Mouse (Mus musculus) hindbrain, embryonic 13.5 days (tissue): ENCODE data around the gene Isx. TPM values are rescaled to one million over a fixed set of nuclear protein-coding genes. Genes with fewer than 3 reads are reported as not detected.

ENCODE experiments used
- ATAC-seq: fragments of 200-750 bp; cut with Nextera tagmentation; 2 replicates; pipeline ENCODE4 v1.8.0; 2017; ENCODE audit warnings: moderate TSS enrichment; ENCODE audit not compliant: low FRiP score
- H3K27ac ChIP-seq: fragments of 300-500 bp; sonication (generic); 2 replicates; pipeline ENCODE4 v1.5.1; 2015; ENCODE audit warnings: inconsistent platforms, mild to moderate bottlenecking, moderate library complexity
- H3K27me3 ChIP-seq: fragments of 300-500 bp; sonication (generic); 2 replicates; pipeline ENCODE4 v1.6.1; 2015; ENCODE audit warnings: mild to moderate bottlenecking, inconsistent platforms
- H3K36me3 ChIP-seq: fragments of 300-500 bp; sonication (generic); 2 replicates; pipeline ENCODE4 v1.6.1; 2015; ENCODE audit warnings: mild to moderate bottlenecking, inconsistent platforms
- H3K4me1 ChIP-seq: fragments of 300-500 bp; sonication (generic); replicated peaks from 2 replicates; pipeline ENCODE4 v1.6.1; 2015; ENCODE audit warnings: inconsistent platforms
- H3K4me2 ChIP-seq: fragments of 300-500 bp; sonication (generic); 2 replicates; pipeline ENCODE4 v1.6.1; 2015; ENCODE audit warnings: inconsistent platforms, mild to moderate bottlenecking, moderate library complexity
- H3K4me3 ChIP-seq: fragments of 300-500 bp; sonication (generic); 2 replicates; pipeline ENCODE4 v1.5.1; 2015; ENCODE audit warnings: mild to moderate bottlenecking, inconsistent platforms
- H3K9ac ChIP-seq: fragments of 300-500 bp; sonication (generic); 2 replicates; pipeline ENCODE4 v1.6.1; 2015; ENCODE audit warnings: mild to moderate bottlenecking, inconsistent platforms
- H3K9me3 ChIP-seq: fragments of 300-500 bp; sonication (generic); 2 replicates; pipeline ENCODE4 v1.6.1; 2016; ENCODE audit warnings: inconsistent platforms
- WGBS: fragments of 180-500 bp; shearing (Covaris S2); methylation state at CpG from one replicate; pipeline ENCODE4 v1.1.7; 2015; 5-methylcytosine and 5-hydroxymethylcytosine counted together
- polyA plus RNA-seq: library from polyadenylated mRNA; unstranded; fragments of >200 nt; fragmentation: Nextera tagmentation; extraction: Ambion mirVana; gene quantifications from 2 replicates; pipeline ENCODE4 v1.2.1, GENCODE M21; 2015

The Isx gene
- polyA plus RNA-seq, result not detected in 2 replicates

- no peak within 1 kb of the TSS for H3K9ac ChIP-seq
- WGBS, result 90% methylated on average over 3 of the region's 3 CpGs
- H3K4me3 ChIP-seq, result no peak within 1 kb of the TSS
- no peaks in the 10 kb centered on the region for H3K4me1 ChIP-seq
- H3K4me2 ChIP-seq, result no peak within 1 kb of the TSS
- H3K9me3 ChIP-seq, result no peaks in the 10 kb centered on the region
- H3K27me3 ChIP-seq, result no peaks in the 10 kb centered on the region
- ATAC-seq, result no peak
- H3K27ac ChIP-seq, result no peak within 1 kb of the TSS
- H3K36me3 ChIP-seq, result no peaks in the 10 kb centered on the region
These were observed at the start of gene Isx for GRCm38 (mm10) chr8:74872940-74873339. Gene Isx, plus strand, starts transcription at chr8:74873173.

GRCm38 (mm10) chr8:74827689-74828088, 45.3 kb upstream of the Isx start:
- Histone ChIP-seq H3K4me2 (no peak overlapping the region), H3K4me1 (no peaks in the 10 kb centered on the region), H3K36me3 (no peaks in the 10 kb centered on the region), H3K9me3 (no peaks in the 10 kb centered on the region), H3K27me3 (no peaks in the 10 kb centered on the region), H3K4me3 (no peak overlapping the region), H3K9ac (no peak overlapping the region), H3K27ac (no peak overlapping the region)
- ATAC-seq, result no peak
- WGBS, result 63% methylated on average over 3 of the region's 3 CpGs

GRCm38 (mm10) chr8:74831322-74831721, 41.7 kb upstream of the Isx start:
- H3K27ac ChIP-seq, result no peak overlapping the region
- no peak overlapping the region for H3K4me3 ChIP-seq
- no peak for ATAC-seq
- H3K4me2 ChIP-seq, result no peak overlapping the region
- no peaks in the 10 kb centered on the region for H3K36me3 ChIP-seq
- H3K9me3 ChIP-seq, result no peaks in the 10 kb centered on the region
- no peak overlapping the region for H3K9ac ChIP-seq
- WGBS, result 65% methylated on average over 5 of the region's 5 CpGs
- H3K4me1 ChIP-seq, result no peaks in the 10 kb centered on the region
- no peaks in the 10 kb centered on the region for H3K27me3 ChIP-seq

- ATAC-seq, result no peak
- no peak overlapping the region for H3K27ac ChIP-seq
- no peaks in the 10 kb centered on the region for H3K36me3 ChIP-seq
- no peaks in the 10 kb centered on the region for H3K27me3 ChIP-seq
- H3K4me2 ChIP-seq, result no peak overlapping the region
- H3K4me3 ChIP-seq, result no peak overlapping the region
- H3K9me3 ChIP-seq, result no peaks in the 10 kb centered on the region
- 68% methylated on average over 1 of the region's 1 CpGs for WGBS
- no peak overlapping the region for H3K9ac ChIP-seq
- no peaks in the 10 kb centered on the region for H3K4me1 ChIP-seq
These were observed 38.7 kb upstream of the Isx start for GRCm38 (mm10) chr8:74834246-74834645.

GRCm38 (mm10) chr8:74847376-74848048, 25.5 kb upstream of the Isx start:
- ATAC-seq, result peak; percentile 79
- Histone ChIP-seq H3K4me1 (0 out of 2 replicates have a peak, but pooled peaks cover 3% of the 10 kb centered on the region), H3K4me3 (no peak overlapping the region), H3K27ac (no peak overlapping the region), H3K4me2 (no peak overlapping the region), H3K27me3 (no peaks in the 10 kb centered on the region), H3K9ac (no peak overlapping the region), H3K36me3 (no peaks in the 10 kb centered on the region), H3K9me3 (no peaks in the 10 kb centered on the region)
- WGBS, result 18% methylated on average over 12 of the region's 12 CpGs

- H3K4me3 ChIP-seq, result no peak overlapping the region
- no peak overlapping the region for H3K27ac ChIP-seq
- H3K9ac ChIP-seq, result no peak overlapping the region
- no peaks in the 10 kb centered on the region for H3K27me3 ChIP-seq
- H3K9me3 ChIP-seq, result no peaks in the 10 kb centered on the region
- no peak overlapping the region for H3K4me2 ChIP-seq
- WGBS, result 96% methylated on average over 1 of the region's 1 CpGs
- no peak for ATAC-seq
- H3K36me3 ChIP-seq, result no peaks in the 10 kb centered on the region
- H3K4me1 ChIP-seq, result 0 out of 2 replicates have a peak, but pooled peaks cover 3% of the 10 kb centered on the region
These were observed 24.3 kb upstream of the Isx start for GRCm38 (mm10) chr8:74848707-74849106.

GRCm38 (mm10) chr8:74850971-74851370, 22.0 kb upstream of the Isx start:
- Histone ChIP-seq H3K36me3 (no peaks in the 10 kb centered on the region), H3K9ac (no peak overlapping the region), H3K27me3 (no peaks in the 10 kb centered on the region), H3K27ac (no peak overlapping the region), H3K4me2 (no peak overlapping the region), H3K9me3 (no peaks in the 10 kb centered on the region), H3K4me3 (no peak overlapping the region), H3K4me1 (0 out of 2 replicates have a peak, but pooled peaks cover 3% of the 10 kb centered on the region)
- ATAC-seq, result no peak

- WGBS, result 28% methylated on average over 3 of the region's 3 CpGs
- Histone ChIP-seq H3K27me3 (no peaks in the 10 kb centered on the region), H3K36me3 (no peaks in the 10 kb centered on the region), H3K4me2 (no peak overlapping the region), H3K9me3 (no peaks in the 10 kb centered on the region), H3K27ac (no peak overlapping the region), H3K4me1 (0 out of 2 replicates have a peak, but pooled peaks cover 3% of the 10 kb centered on the region), H3K4me3 (no peak overlapping the region), H3K9ac (no peak overlapping the region)
- no peak for ATAC-seq
These were observed 21.1 kb upstream of the Isx start for GRCm38 (mm10) chr8:74851837-74852236.

- no peaks in the 10 kb centered on the region for H3K36me3 ChIP-seq
- no peak overlapping the region for H3K4me2 ChIP-seq
- no peaks in the 10 kb centered on the region for H3K4me1 ChIP-seq
- no peaks in the 10 kb centered on the region for H3K9me3 ChIP-seq
- no peak overlapping the region for H3K27ac ChIP-seq
- no peak overlapping the region for H3K4me3 ChIP-seq
- H3K9ac ChIP-seq, result no peak overlapping the region
- peak; percentile 70 for ATAC-seq
- 28% methylated on average over 5 of the region's 5 CpGs for WGBS
- no peaks in the 10 kb centered on the region for H3K27me3 ChIP-seq
These were observed 19.5 kb upstream of the Isx start for GRCm38 (mm10) chr8:74853488-74853887.

GRCm38 (mm10) chr8:74854786-74855185, 18.2 kb upstream of the Isx start:
- Histone ChIP-seq H3K27ac (no peak overlapping the region), H3K4me2 (no peak overlapping the region), H3K4me1 (no peaks in the 10 kb centered on the region), H3K36me3 (no peaks in the 10 kb centered on the region), H3K9ac (no peak overlapping the region), H3K9me3 (no peaks in the 10 kb centered on the region), H3K27me3 (no peaks in the 10 kb centered on the region), H3K4me3 (no peak overlapping the region)
- ATAC-seq, result no peak
- WGBS, result 91% methylated on average over 4 of the region's 4 CpGs

GRCm38 (mm10) chr8:74855341-74855740, 17.6 kb upstream of the Isx start:
- H3K9ac ChIP-seq, result no peak overlapping the region
- no peak overlapping the region for H3K4me3 ChIP-seq
- WGBS, result 93% methylated on average over 3 of the region's 3 CpGs
- no peak overlapping the region for H3K27ac ChIP-seq
- no peaks in the 10 kb centered on the region; the same call in 1 of the 2 replicates for H3K4me1 ChIP-seq
- H3K4me2 ChIP-seq, result no peak overlapping the region
- no peaks in the 10 kb centered on the region for H3K9me3 ChIP-seq
- no peaks in the 10 kb centered on the region for H3K36me3 ChIP-seq
- H3K27me3 ChIP-seq, result no peaks in the 10 kb centered on the region
- ATAC-seq, result no peak

GRCm38 (mm10) chr8:74859241-74859640, 13.7 kb upstream of the Isx start:
- ATAC-seq, result no peak
- H3K36me3 ChIP-seq, result no peaks in the 10 kb centered on the region
- H3K27ac ChIP-seq, result no peak overlapping the region
- H3K9me3 ChIP-seq, result no peaks in the 10 kb centered on the region
- H3K4me2 ChIP-seq, result no peak overlapping the region
- WGBS, result 91% methylated on average over 4 of the region's 4 CpGs
- no peaks in the 10 kb centered on the region for H3K27me3 ChIP-seq
- no peak overlapping the region for H3K9ac ChIP-seq
- H3K4me1 ChIP-seq, result no peaks in the 10 kb centered on the region; the same call in 1 of the 2 replicates
- H3K4me3 ChIP-seq, result no peak overlapping the region

GRCm38 (mm10) chr8:74860449-74860848, 12.5 kb upstream of the Isx start:
- H3K27me3 ChIP-seq, result no peaks in the 10 kb centered on the region
- H3K9me3 ChIP-seq, result no peaks in the 10 kb centered on the region
- H3K4me3 ChIP-seq, result no peak overlapping the region
- H3K4me1 ChIP-seq, result no peaks in the 10 kb centered on the region; the same call in 1 of the 2 replicates
- WGBS, result 55% methylated on average over 6 of the region's 6 CpGs
- ATAC-seq, result no peak
- no peak overlapping the region for H3K9ac ChIP-seq
- no peaks in the 10 kb centered on the region for H3K36me3 ChIP-seq
- no peak overlapping the region for H3K4me2 ChIP-seq
- no peak overlapping the region for H3K27ac ChIP-seq
